ENCODE assay signal across 15 mouse cellular contexts in genomic region chr12:71001456-71001855, GRCm38 (mm10). TPM values are rescaled to one million over a fixed set of nuclear protein-coding genes. Genes with fewer than 3 reads are reported as not detected.
A peak's percentile ranks its signal among the peaks of the same experiment; 100 is the strongest.
DNase-seq lines count a peak whose midpoint lies in the region; TF ChIP-seq lines count a peak whose summit lies in the region.
"Had no signal": no experiment of that assay in that cellular context is flagged by ENCODE, and none has a peak within 500 bp of the region (broad histone marks: within the 10 kb centered on the region; RNA-seq: fewer than 3 reads in every experiment).

No protein-coding gene starts in this region.

- TF ChIP-seq CTCF in gastrocnemius, adult 2 months (IDR thresholded peaks at IDR 0.05): no peak
- no peak for TF ChIP-seq CTCF in layer of hippocampus, adult 2 months (conservative IDR thresholded peaks at IDR 0.05)
- TF ChIP-seq CTCF in small intestine, adult 2 months (IDR thresholded peaks at IDR 0.05; ENCODE audit: extremely low read depth, insufficient read length, insufficient replicate concordance, low read depth, low read length): no peak

- peak overlapping the region; percentile 76 for H3K27ac ChIP-seq in gastrocnemius, adult 2 months
- H3K27ac ChIP-seq in layer of hippocampus, adult 2 months: peak overlapping the region; percentile 20; the same call in 1 of the 2 replicates
- peak overlapping the region; percentile 79 for H3K27ac ChIP-seq in small intestine, adult 2 months (ENCODE audit: insufficient read depth, low read depth, low read length)
- no peak overlapping the region for H3K27ac ChIP-seq in heart, embryonic 10.5 days

- intact Hi-C loops in gastrocnemius, adult 2 months (cut with DNase I): no loop called here

- peaks cover 32% of the 10 kb centered on the region for H3K36me3 ChIP-seq in small intestine, adult 2 months (ENCODE audit: control insufficient read depth, insufficient read depth, low read length)
- peaks cover 43% of the 10 kb centered on the region for H3K36me3 ChIP-seq in heart, embryonic 10.5 days

- H3K9me3 ChIP-seq in heart, embryonic 10.5 days: no peaks in the 10 kb centered on the region
- H3K9me3 ChIP-seq: limb, embryonic 15.5 days; megakaryocyte, embryonic 14.5 days had no signal

- H3K4me3 ChIP-seq in gastrocnemius, adult 2 months: no peak overlapping the region
- no peak overlapping the region for H3K4me3 ChIP-seq in layer of hippocampus, adult 2 months
- H3K4me3 ChIP-seq in small intestine, adult 2 months (ENCODE audit: low read depth, low read length): no peak overlapping the region
- no peak overlapping the region for H3K4me3 ChIP-seq in heart, embryonic 10.5 days
- H3K4me3 ChIP-seq: limb, embryonic 15.5 days had no signal

- no peak for DNase-seq in gastrocnemius, adult 2 months
- no peak for DNase-seq in gastrocnemius, adult 18-20 months (ENCODE audit: low spot score)
- no peak for DNase-seq in layer of hippocampus, adult 2 months (ENCODE audit: low spot score in 2 of 2)
- no peak for DNase-seq in layer of hippocampus, postnatal 10 days (ENCODE audit: low spot score in 2 of 2)
- DNase-seq in kidney, adult 9 months: peak; percentile 85
- DNase-seq in heart, embryonic 10.5 days (ENCODE audit: low spot score): no peak
- no peak for DNase-seq in thymus, postnatal 36 days
- DNase-seq: adrenal gland, postnatal 25 days; cerebellum, postnatal 25 days; retina, postnatal 1 day; thymus, adult 2 months had no signal

- H3K4me1 ChIP-seq in small intestine, adult 2 months (ENCODE audit: control insufficient read depth, insufficient read depth, insufficient read length, low read length): peaks cover 13% of the 10 kb centered on the region
- H3K4me1 ChIP-seq in heart, embryonic 10.5 days: peaks cover 15% of the 10 kb centered on the region; the same call in 1 of the 2 replicates

- TF ChIP-seq POLR2A in small intestine, adult 2 months (IDR thresholded peaks at IDR 0.05; ENCODE audit: low read depth, low read length): no peak

- H3K27me3 ChIP-seq in small intestine, adult 2 months (ENCODE audit: control insufficient read depth, insufficient read depth, low read length): no peaks in the 10 kb centered on the region
- H3K27me3 ChIP-seq in heart, embryonic 10.5 days (ENCODE audit: insufficient read depth, poor library complexity, severe bottlenecking): no peaks in the 10 kb centered on the region
- H3K27me3 ChIP-seq: CH12.LX; limb, embryonic 15.5 days; megakaryocyte, embryonic 14.5 days had no signal

- 42% methylated on average over 6 of the region's 6 CpGs for WGBS in small intestine, adult 2 months
- 87% methylated on average over 6 of the region's 6 CpGs for WGBS in heart, embryonic 10.5 days

RNA-seq across cellular contexts. Expression of gene Arid4a, which starts 14.3 kb away (rescaled TPM):
- 1 to 10 TPM; 8.7 to 9.0 TPM for total RNA-seq in gastrocnemius, adult 2 months (2021)
- 1 to 10 TPM; 8.9 to 9.0 TPM for total RNA-seq in gastrocnemius, adult 18-20 months (2021)
- 10 to 100 TPM; 37.3 to 40.2 TPM for total RNA-seq in layer of hippocampus, adult 2 months (2021)
- total RNA-seq in layer of hippocampus, postnatal 10 days (2021): 10 to 100 TPM; 38.4 to 39.2 TPM
- 2.3 and 2.4 TPM in 2 replicates for polyA plus RNA-seq in small intestine, adult 2 months (2012; rRNA removed)
- 24.1 and 26.9 TPM in 2 replicates for polyA plus RNA-seq in heart, embryonic 10.5 days (2016; fragmentation: Nextera tagmentation; extraction: Ambion mirVana)

RNA-seq across cellular contexts. Expression of gene Psma3, which starts 27.0 kb away (rescaled TPM):
- 100 to 1,000 TPM; 286 to 306 TPM for total RNA-seq in gastrocnemius, adult 2 months (2021)
- 100 to 1,000 TPM; 267 to 285 TPM for total RNA-seq in gastrocnemius, adult 18-20 months (2021)
- 100 to 1,000 TPM; 193 to 200 TPM for total RNA-seq in layer of hippocampus, adult 2 months (2021)
- total RNA-seq in layer of hippocampus, postnatal 10 days (2021): 100 to 1,000 TPM; 218 to 287 TPM
- polyA plus RNA-seq in small intestine, adult 2 months (2012; rRNA removed): 4.4 and 7.1 TPM in 2 replicates
- 513 and 568 TPM in 2 replicates for polyA plus RNA-seq in heart, embryonic 10.5 days (2016; fragmentation: Nextera tagmentation; extraction: Ambion mirVana)
